Mouse (Mus musculus) C2C12 (cell line): ENCODE measurements around the gene Tjp3.

Experiments
- CTCF ChIP-seq: IDR thresholded peaks from one replicate; pipeline ENCODE4 v1.5.1; 2011; ENCODE audit not compliant: control insufficient read depth, insufficient read depth, insufficient read length
- USF1 ChIP-seq: IDR thresholded peaks from one replicate; pipeline ENCODE4 v1.6.1; 2011; ENCODE audit warnings: low read depth, mild to moderate bottlenecking, control low read depth, moderate library complexity

DNA sequence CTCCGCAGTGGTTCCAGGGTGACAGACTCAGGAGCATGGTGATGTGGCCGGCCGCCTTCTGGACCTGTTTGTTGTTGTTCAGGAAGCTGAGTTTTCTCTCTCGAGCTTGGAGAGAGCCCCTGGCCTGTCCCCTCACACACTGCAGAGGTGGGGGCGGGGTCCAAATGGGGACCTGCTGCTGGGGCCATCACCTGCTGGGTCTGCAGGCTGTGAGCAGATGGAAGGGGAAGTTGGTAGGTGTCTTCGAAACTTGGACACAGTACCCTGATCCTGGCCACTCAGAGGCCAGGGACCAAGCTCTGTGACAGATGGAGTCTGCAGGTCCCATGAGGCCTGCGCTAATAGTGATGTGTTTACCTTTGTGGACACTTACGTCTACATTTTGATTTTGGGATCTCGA, 9.9 kb upstream of the Tjp3 start:
- TF ChIP-seq CTCF, result no peak
- no peak for TF ChIP-seq USF1
